Mouse (Mus musculus): ENCODE results near the gene Safb2. TPM values are rescaled to one million over a fixed set of nuclear protein-coding genes. Genes with fewer than 3 reads are reported as not detected.
"Not testable (repeated sequence)": the region's sequence is repeated elsewhere in the genome, so short reads cannot be mapped to it uniquely, and the experiment has no call there.

The Safb2 gene
- total RNA-seq (2021): 100 to 1,000 TPM in 1 of 2 experiments, 10 to 100 TPM in 1; 87.2 to 110 TPM

DNA sequence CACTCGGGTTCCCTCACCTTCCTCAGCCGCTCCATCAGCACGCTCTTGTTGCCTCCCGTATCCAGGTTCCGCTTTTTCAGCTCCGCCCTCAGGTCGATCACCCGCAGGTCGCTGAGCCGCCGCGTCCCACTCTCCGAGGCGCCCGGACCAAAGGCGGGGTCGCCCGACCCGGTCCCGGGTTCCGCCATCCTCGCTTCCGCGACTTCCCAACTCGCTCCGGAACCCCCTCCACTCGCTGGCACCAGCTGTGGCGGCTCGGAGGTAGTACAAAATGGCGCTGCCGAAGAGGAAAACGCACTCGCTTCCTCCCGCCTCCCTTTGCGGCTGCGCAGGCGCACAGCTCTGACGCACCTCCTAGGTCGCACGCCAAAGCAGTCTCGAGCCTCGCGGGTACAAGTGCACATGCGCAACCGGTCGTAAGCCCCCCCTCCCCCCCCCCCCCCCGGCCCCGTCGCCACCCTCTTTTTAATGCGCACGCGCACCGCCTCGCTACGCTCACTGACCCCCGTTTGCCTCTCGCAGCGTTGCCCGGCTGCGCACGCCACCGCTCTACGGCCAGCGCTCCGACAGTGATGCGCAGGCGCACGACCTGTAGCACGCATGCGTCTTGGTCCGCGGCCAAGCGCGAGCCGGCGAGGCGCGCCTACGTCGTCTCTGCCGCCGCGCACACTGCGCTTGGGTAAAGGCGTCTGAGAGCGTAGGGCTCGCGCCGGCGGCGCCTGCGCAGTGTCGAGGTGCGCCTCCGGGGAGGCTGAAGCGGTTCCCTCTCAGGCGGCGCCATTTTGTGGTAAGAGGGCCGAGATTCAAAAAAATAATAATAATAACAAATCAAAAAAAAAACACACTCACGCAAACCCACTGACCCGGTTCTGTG, at the start of gene Safb2, which contains the start of gene Safb:
Gene Safb2, minus strand, starts transcription at position 329 of the 874 bp plus-strand sequence.
Gene Safb, plus strand, starts transcription at position 569 of the 874 bp plus-strand sequence.
- intact Hi-C loops (cut with DNase I): loop anchor here (2.0 kb wide), 2 partner anchors 24 to 88 kb away; partner anchors contain the start of genes 2410015M20Rik and Ranbp3
- peak; percentile 99 for DNase-seq (ENCODE audit: low spot score in 2 of 2)

DNA sequence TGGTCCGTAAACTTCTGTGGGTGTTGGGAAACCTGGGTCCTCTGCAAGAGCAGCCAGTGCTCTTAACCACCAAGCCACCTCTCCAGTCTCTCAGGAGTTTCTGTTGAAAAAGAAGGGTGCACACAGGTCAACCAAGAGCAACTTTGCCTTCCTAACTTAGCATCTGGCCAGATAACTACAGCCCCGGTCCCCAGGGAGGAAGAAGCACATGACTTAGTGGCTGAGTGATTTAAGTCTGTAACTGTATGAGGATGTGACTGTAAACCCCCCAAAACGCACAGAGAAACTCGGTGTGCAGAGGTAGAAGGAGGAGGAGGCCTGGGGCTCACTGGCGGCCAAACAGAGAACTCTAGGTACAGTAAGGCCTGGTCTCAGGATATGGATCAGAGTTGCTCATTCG, 49.6 kb upstream of the Safb2 start:
- intact Hi-C loops (cut with DNase I): no loop called here

DNA sequence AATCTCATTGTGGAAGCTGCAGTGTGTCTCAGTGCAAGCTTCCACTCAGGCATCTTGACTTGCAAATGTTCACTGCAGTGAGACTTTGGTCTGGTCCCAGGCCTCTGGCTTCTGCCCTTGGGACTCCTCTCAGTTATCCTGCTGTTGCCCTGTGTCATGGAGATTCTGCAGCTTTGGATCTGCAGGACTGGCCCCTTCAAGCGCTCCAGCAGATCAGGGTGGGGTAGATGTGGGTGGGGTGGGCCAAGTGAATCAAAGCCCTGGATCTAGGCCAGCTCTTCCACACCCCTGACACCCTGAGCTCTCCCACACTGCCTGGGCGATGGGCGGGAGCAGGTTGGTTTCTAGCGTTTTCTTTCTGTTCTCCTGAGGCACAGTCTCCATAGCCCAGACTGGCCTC, 47.4 kb upstream of the Safb2 start:
- DNase-seq (ENCODE audit: low spot score in 2 of 2): no peak
- intact Hi-C loops (cut with DNase I): no loop called here

More for the DNA sequence above, 49.6 kb upstream of the Safb2 start:
- DNase-seq (ENCODE audit: low spot score in 2 of 2): no peak

DNA sequence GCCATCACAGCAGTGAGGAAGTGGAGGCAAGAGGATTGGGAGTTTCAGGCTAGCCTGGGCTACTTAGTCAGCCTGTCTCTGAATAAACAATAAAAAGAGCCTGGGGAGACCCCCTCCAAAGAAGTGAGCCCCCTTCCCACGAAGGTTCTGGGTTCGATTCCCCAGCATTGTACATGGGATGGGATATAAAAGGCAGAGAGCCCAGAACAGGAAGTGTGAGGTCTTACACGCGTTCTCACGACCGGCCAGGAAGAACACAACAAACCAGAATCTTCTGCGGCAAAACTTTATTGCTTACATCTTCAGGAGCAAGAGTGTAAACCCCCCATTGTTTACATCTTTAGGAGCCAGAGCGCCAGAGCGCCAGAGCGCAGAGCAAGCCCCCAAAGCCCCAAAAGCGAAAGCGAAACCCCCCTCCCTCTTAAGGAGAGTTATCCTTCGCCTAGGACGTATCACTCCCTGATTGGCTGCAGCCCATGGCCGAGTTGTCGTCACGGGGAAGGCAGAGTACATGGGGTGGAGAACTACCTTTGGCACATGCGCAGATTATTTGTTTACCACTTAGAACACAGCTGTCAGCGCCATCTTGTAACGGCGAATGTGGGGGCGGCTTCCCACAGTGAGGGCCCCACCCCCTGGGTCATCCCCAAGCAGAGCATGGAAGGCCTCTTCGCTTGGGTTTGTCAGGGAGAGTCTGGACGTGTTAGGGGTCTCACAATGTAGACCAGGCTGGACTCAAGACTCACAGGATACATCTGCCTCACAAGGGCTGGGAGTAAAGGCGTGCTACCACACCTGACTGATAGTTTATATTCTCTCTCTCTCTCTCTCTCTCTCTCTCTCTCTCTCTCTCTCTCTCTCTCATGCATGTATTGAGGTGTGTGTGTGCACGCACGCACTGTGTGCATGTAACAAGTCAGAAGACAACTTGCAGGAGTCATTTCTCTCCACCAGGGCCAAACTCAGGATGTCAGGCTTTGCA, 45.7 kb upstream of the Safb2 start:
- DNase-seq (ENCODE audit: low spot score in 2 of 2); intact Hi-C loops (cut with DNase I): not testable (repeated sequence)

DNA sequence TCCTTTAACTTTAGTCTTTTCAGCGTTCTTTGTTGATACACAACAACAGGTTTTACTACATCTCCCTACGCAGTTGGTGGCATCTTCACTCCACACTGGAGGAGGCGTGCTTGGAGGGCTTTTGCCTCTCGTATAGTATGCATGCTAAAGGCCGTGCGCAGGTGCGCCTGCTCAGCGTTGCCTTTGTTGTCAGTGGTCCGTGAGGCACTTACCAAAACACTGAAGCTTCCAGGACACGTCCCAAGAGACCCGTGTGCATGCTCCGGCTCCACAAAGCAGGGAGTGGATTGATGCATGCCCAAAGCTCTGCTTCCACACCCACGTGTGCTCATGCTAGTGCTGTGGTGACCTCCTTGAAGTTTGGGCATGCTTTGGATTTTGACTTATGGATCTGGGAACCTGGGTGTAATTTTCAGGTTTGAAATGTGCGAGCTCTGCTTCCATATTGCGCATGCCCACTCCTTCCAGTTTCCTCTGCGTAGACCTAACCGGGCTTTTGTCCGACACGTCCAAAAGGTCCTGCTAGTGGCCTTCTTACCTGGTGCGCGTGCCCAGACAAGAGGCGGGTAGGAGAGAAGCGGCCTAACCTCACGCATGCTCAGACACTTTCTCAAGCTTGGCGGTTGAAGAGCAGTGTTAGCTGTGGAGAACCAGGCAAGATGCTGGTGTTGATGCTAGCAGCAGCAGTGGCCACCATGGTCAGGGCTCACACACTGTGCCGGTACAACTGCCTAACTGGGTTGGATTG, 43.3 kb upstream of the Safb2 start, which contains the start of gene Catsperd:
Gene Catsperd, plus strand, starts transcription at position 614 of the 748 bp plus-strand sequence.
- peak in 1 of 2 experiments; percentile 11 for DNase-seq (ENCODE audit: low spot score in 2 of 2)

DNA sequence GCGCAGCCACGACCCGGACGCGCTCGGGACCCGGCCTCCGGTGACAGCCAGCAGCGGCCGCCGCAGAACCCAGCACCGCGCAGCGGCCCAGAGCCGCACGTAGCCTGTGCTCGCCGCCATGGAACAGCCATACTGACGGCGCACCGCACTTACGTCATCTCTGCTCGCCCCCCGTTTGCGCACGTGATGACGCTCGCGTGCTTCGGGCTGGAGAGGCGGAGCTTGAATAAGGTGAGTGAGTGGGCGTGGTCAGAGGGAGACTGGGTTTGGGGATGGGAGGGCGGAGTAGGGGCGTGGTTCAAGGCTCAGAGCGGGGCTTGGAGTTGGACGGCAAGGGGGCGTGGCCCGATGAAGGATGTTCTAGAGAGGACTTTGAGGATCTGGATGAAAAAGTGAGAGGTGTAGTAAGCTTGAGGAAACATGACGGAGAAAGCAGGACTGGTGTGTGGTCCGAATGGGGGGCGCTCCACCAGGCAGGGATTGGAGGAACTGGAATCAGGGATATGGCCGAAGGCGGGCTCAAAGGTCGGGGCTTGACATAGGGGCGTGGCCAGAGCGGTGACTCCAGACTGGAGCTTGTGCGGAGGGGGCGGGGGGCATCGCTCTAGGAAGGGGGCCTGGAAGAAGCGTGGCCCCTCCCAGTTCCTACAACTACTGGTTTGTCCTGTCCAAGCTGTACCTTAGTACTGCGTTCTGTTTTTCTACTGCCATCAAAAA, 42.5 kb upstream of the Safb2 start, which contains the start of gene Lonp1:
Gene Lonp1, minus strand, starts transcription at position 134 of the 717 bp plus-strand sequence.
- intact Hi-C loops (cut with DNase I): loop anchor here (1.0 kb wide), 1 partner anchor 41 kb away; no protein-coding TSS in a partner anchor
- DNase-seq (ENCODE audit: low spot score in 2 of 2): peak; percentile 94 to 97

More for the DNA sequence above, 43.3 kb upstream of the Safb2 start, which contains the start of gene Catsperd:
- intact Hi-C loops (cut with DNase I): loop anchor here (1.0 kb wide), 1 partner anchor 41 kb away; no protein-coding TSS in a partner anchor

DNA sequence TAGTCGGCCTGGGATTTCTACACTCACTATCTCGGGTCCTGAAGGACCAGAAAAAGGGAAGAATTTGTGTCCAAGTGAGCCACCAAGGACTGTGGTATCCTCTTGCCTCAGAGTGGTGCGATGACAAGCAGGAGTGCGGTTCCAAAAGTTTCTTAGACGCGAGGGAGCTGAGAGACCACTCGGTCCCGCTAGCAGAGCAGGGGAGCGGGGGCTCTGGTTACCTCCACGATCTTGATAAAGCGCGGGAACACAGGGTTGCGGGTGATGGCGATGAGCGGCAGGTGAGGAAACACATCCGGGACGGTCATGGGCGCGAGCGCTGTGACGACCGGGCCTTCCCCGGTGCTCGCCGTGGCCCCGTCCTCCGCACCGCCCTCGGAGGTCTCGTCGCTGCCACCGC, 41.9 kb upstream of the Safb2 start:
- intact Hi-C loops (cut with DNase I): no loop called here
- DNase-seq (ENCODE audit: low spot score in 2 of 2): no peak

DNA sequence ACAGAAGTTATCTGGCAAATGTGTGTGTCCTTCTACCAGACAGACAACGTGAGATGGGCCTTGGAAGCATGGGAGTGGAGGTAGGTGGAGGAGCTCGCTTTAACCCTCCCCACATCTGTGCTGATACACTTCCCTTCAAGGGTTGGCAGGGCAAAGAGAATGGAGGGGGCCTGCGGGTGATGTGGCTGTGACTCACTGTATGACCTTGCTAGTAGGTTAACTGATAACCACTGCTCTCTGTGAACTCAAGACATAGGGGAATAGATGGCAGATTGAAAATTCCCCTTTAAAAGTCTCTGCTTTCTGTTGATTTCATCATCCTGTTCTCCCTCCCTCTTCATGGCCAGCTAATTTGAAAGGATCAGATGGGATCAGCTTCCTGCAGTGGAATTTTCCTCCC, 41.1 kb upstream of the Safb2 start:
- DNase-seq (ENCODE audit: low spot score in 2 of 2): no peak

DNA sequence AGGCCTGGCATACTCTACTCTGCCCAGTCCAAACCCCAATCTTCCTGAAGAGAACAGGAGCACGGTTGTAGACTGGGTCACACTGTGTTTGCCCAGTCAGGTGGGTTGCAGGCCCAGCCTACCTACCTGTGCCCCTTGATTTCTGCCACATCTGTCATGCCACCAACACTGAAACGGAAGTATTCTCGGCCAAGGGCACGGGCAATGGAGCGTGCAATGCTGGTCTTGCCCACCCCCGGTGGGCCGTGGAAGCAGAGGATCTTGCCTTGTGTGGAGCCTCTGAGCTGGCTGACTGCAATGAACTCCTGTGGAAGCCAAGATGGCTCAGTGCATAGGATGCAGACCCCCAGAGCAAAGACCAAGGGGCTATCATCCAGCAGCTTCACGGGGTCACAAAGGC, 33.2 kb upstream of the Safb2 start:
- no peak for DNase-seq (ENCODE audit: low spot score in 2 of 2)
- intact Hi-C loops (cut with DNase I): no loop called here

More for the DNA sequence above, 41.1 kb upstream of the Safb2 start:
- intact Hi-C loops (cut with DNase I): no loop called here

DNA sequence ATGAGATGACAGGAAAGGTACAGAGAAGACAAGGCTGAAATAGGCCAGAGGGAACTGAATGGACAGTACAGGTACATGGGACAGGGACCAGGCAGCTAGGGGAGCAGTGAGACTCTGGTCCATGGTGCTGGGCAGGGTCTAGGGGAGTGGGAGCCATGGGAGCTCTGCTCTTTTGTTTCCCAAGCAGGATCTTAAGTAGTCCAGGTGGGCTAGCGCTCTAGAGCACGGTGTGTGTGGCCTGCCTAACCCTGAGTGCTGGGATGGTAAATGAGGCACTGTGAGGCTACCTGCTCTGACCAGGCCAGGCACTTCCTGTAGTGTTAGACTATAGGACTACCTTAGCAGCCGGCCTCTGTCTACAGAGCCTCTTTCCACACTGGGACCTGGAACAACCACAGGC, 32.3 kb upstream of the Safb2 start:
- intact Hi-C loops (cut with DNase I): no loop called here
- no peak for DNase-seq (ENCODE audit: low spot score in 2 of 2)

DNA sequence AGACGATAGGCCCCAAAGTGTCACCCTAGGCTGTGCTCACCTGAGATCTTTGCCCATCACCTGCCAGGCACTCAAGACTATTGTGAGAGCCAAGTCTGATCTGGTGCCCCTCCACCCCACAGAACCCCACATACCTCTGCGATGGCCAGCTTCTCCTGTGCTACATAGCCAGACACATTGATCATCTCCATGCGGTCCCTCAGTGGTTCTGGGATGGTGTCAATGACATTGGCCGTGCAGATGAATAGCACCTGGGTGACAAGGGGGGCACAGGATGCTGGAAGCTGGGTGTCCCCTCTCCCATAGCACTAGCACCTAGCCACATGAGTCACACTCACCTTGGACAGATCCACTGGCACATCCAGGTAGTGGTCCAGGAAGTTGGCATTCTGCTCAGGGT, 31.4 kb upstream of the Safb2 start:
- intact Hi-C loops (cut with DNase I): no loop called here
- DNase-seq (ENCODE audit: low spot score in 2 of 2): no peak

DNA sequence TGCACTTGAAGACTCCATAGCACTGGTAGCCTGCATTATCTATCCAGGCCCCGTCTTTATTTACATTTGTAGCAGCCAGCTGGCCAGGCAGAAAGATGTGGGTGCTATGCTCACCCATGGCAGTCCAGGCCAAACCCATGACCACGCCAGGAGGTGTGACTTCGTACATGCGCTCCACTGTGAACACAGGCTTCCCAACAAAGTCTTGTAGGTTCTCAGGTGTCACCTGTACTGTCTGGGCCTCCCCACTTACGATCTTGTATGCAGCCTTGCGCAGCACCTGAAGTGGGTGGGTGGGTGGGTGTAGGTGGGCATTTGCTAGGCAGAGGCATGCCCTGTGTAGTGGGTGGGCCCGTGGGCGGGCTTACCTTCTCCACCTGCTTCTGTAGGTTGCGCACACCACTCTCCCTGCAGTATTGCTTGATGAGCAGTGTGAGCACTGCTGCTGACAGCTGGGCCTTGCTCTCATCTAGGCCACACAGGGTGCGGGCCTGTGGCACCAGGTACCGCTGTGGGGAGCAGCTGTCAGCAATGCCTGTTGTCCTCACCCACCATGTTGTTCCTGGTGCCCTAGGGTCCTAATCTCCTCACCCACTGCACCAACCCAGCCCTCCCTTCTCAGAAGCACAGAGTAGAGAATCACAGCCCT, 30.9 kb upstream of the Safb2 start:
- DNase-seq (ENCODE audit: low spot score in 2 of 2): no peak
- intact Hi-C loops (cut with DNase I): no loop called here

DNA sequence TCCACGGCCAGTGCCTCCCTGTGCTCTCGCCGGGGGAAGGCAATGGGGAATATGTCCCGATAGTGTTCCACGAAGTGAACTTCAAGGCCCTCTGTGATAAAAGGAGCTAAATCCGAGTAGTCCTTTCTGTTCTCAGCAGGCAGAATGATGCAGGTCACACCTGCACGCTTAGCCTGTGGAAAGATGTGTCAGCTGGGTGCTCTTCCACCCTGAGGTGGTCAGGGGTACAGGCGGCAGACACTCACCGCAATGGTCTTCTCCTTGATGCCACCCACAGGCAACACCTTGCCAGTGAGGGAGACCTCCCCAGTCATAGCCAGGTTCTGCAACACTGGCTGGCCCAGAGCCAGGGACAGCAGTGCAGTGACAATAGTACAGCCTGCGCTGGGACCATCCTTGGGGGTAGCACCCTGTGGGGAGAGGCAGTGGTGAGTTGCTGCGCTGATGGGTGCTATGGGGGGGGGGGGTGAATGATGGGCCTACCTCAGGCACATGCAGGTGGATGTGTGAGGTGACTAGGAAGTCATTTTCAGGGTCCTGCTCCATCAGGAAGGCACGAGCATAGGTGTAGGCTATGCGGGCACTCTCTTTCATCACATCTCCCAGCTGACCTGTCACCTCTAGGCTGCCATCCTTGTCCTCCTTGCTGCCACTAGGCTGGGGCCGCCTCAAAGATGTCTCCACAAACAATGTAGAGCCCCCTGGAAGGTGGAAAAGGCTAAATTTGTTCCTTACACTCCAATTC, 30.2 kb upstream of the Safb2 start:
- intact Hi-C loops (cut with DNase I): loop anchor here (5.0 kb wide), 1 partner anchor 58 kb away; the partner anchor contains the start of gene Ranbp3
- DNase-seq (ENCODE audit: low spot score in 2 of 2): no peak

DNA sequence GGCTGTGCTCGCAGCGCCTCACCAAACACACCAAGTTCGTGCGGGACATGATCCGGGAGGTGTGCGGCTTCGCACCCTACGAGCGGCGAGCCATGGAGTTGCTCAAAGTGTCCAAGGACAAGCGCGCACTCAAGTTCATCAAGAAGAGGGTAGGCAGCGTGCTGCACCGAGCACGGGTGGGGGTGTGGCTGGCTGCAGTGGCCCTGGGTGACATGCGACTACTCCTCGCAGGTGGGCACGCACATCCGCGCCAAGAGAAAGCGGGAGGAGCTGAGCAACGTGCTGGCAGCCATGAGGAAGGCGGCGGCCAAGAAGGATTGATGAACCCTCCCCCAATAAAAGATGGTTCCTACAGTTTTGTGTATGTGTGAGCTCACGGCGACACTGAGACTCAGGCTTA, 29.5 kb upstream of the Safb2 start:
- peak in 1 of 2 experiments; percentile 41 for DNase-seq (ENCODE audit: low spot score in 2 of 2)
- intact Hi-C loops (cut with DNase I): loop anchor here (5.0 kb wide), 1 partner anchor 58 kb away; the partner anchor contains the start of gene Ranbp3

DNA sequence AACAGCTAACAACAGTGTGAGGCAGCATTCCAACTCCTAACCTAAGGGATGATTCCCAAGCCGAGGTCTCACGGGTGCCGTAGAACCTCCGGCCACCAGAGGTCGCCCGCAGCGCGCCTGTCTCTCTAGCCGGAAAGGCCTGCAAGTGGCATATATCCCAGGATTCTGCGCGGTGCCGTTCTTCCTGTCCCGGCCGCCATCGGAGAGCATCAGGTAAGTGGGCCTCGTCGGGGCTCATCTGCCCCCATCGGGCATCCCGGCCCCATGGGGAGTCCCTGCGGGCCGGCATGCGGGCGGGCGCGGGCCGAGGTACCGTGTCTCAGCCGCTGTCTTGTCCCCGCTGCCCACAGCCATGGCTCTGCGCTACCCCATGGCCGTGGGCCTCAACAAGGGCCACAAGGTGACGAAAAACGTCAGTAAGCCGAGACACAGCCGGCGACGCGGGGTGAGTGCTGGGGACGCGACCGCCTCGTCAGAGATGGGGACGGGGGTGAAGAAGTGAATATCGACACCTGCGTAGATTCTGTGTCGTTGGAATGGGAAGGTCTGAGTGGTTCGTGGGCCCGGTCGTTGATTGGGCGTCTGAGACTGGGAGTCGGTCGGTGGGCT, 29.0 kb upstream of the Safb2 start, which contains the start of gene Rpl36:
Gene Rpl36, plus strand, starts transcription at position 181 of the 609 bp plus-strand sequence.
- intact Hi-C loops (cut with DNase I): loop anchor here (5.0 kb wide), 1 partner anchor 59 kb away; the partner anchor contains the start of gene Ranbp3
- peak; percentile 96 to 98 for DNase-seq (ENCODE audit: low spot score in 2 of 2)

DNA sequence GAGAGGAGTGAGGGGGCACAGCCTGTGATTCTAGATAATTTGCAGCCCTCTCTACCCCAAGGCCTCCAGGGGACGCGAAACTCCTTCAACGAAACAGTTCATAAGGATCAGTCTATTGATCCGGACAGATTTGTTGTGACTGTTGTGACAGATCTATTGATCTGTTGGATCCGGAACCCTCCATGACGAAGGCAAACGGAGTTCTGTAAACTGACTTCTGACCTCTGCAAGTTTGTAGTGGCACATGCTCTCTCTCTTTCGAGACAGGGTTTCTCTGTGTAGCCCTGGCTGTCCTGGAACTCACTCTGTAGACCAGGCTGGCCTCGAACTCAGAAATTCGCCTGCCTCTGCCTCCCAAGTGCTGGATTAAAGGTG, 28.2 kb upstream of the Safb2 start:
- intact Hi-C loops (cut with DNase I): loop anchor here (5.0 kb wide), 1 partner anchor 60 kb away; the partner anchor contains the start of gene Ranbp3
- not testable (repeated sequence) for DNase-seq (ENCODE audit: low spot score in 2 of 2)
